Mouse (Mus musculus) embryonic facial prominence, embryonic 12.5 days (tissue): ENCODE measurements around the gene Phyhd1. TPM values are rescaled to one million over a fixed set of nuclear protein-coding genes. Genes with fewer than 3 reads are reported as not detected.

Source experiments
- ATAC-seq: fragments of 200-750 bp; cut with Nextera tagmentation; 2 replicates; pipeline ENCODE4 v1.8.0; 2017; ENCODE audit not compliant: insufficient number of reproducible peaks, insufficient read depth, low FRiP score, low TSS enrichment
- H3K27ac ChIP-seq: fragments of 300-500 bp; sonication (generic); 2 replicates; pipeline ENCODE4 v1.5.1; 2016; ENCODE audit warnings: mild to moderate bottlenecking
- H3K27me3 ChIP-seq: fragments of 300-500 bp; sonication (generic); 2 replicates; pipeline ENCODE4 v1.6.1; 2016; ENCODE audit warnings: mild to moderate bottlenecking, moderate library complexity
- H3K36me3 ChIP-seq: fragments of 300-500 bp; sonication (generic); 2 replicates; pipeline ENCODE4 v1.6.1; 2016; ENCODE audit warnings: mild to moderate bottlenecking
- H3K4me1 ChIP-seq: fragments of 300-500 bp; sonication (generic); 2 replicates; pipeline ENCODE4 v1.6.1; 2016
- H3K4me2 ChIP-seq: fragments of 300-500 bp; sonication (generic); replicated peaks from 2 replicates; pipeline ENCODE4 v1.6.1; 2016; ENCODE audit warnings: mild to moderate bottlenecking, moderate library complexity
- H3K4me3 ChIP-seq: fragments of 300-500 bp; sonication (generic); 2 replicates; pipeline ENCODE4 v1.5.1; 2016; ENCODE audit warnings: mild to moderate bottlenecking
- H3K9ac ChIP-seq: fragments of 300-500 bp; sonication (generic); 2 replicates; pipeline ENCODE4 v1.6.1; 2016; ENCODE audit warnings: mild to moderate bottlenecking, moderate library complexity
- H3K9me3 ChIP-seq: fragments of 300-500 bp; sonication (generic); 2 replicates; pipeline ENCODE4 v1.6.1; 2016; ENCODE audit warnings: mild to moderate bottlenecking, moderate library complexity
- WGBS: fragments of 180-500 bp; shearing (Covaris S2); methylation state at CpG from one replicate; pipeline ENCODE4 v1.1.7; 2016; 5-methylcytosine and 5-hydroxymethylcytosine counted together
- polyA plus RNA-seq: library from polyadenylated mRNA; unstranded; fragments of >200 nt; fragmentation: Nextera tagmentation; extraction: Ambion mirVana; gene quantifications from 2 replicates; pipeline ENCODE4 v1.2.1, GENCODE M21; 2016

Phyhd1 gene
- polyA plus RNA-seq, 1 experiment from 2014 or later, result 3.5 TPM

DNA sequence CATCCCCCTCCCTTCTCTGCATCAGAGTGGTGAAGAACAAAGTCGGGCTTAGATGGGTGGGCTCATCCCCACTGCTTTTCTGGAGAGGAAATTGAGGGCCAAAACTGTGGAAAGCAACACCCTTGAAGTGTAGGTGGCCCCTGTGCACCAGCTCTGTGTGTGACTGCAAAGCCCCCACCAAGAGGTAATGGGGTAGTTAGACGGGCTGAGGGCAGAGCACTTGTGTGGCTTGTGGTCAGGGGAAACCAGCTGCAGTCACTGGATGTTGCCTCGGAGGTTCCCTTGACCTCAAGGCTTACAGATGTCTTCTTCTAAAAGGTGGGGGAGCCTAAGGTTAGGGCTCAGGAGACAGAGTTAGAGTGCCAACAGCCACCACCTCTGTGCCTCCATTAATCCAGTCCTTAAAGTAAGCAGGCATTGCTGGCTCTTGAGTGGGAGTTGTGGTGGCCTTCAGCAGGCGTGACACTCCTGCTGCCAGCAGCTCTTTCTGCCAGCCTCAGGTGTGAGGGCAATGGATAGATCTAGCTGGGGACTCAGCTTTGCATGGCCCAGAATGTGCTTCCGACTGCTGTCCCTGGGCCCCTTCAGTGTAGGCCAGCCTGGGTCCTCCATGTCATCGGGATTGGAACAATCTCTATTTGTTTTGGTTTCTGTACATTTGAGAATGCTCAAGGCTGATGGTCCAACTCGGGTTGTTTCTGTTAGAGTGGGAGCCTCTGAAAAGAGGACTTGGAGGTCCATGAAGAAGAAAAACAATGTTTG is 8.1 kb upstream of the Phyhd1 start:
- Histone ChIP-seq H3K4me3 (no peak overlapping the region), H3K4me2 (no peak overlapping the region), H3K9me3 (no peaks in the 10 kb centered on the region), H3K27me3 (no peaks in the 10 kb centered on the region), H3K4me1 (no peaks in the 10 kb centered on the region), H3K9ac (no peak overlapping the region), H3K36me3 (peaks cover 80% of the 10 kb centered on the region), H3K27ac (no peak overlapping the region)
- no peak for ATAC-seq
- 85% methylated on average over 7 of the region's 7 CpGs for WGBS

DNA sequence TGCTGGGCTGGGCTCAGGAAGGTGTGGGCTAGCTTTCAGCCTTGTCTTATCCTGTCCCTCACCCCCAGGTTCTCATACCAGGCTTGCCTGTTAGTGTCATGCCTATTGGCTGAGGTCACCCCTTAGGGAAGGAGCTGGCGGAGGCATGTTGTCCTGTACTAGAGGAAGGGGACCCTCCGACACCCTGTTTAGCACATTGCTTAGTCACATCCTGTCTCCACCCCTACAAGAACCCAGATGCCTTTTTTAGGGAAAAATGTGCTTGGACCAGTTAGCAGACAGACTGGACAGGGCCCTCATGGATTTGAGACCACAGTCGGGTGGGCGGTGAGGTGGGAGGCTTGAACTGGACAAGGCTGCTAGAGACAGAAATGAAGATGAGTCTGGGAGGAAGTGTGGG is 7.4 kb upstream of the Phyhd1 start:
- H3K4me1 ChIP-seq, result no peaks in the 10 kb centered on the region
- H3K9me3 ChIP-seq, result no peaks in the 10 kb centered on the region
- WGBS, result 81% methylated on average over 4 of the region's 4 CpGs
- ATAC-seq, result no peak
- H3K27me3 ChIP-seq, result no peaks in the 10 kb centered on the region
- H3K9ac ChIP-seq, result no peak overlapping the region
- peaks cover 87% of the 10 kb centered on the region for H3K36me3 ChIP-seq
- H3K4me2 ChIP-seq, result no peak overlapping the region
- H3K4me3 ChIP-seq, result no peak overlapping the region
- H3K27ac ChIP-seq, result no peak overlapping the region

DNA sequence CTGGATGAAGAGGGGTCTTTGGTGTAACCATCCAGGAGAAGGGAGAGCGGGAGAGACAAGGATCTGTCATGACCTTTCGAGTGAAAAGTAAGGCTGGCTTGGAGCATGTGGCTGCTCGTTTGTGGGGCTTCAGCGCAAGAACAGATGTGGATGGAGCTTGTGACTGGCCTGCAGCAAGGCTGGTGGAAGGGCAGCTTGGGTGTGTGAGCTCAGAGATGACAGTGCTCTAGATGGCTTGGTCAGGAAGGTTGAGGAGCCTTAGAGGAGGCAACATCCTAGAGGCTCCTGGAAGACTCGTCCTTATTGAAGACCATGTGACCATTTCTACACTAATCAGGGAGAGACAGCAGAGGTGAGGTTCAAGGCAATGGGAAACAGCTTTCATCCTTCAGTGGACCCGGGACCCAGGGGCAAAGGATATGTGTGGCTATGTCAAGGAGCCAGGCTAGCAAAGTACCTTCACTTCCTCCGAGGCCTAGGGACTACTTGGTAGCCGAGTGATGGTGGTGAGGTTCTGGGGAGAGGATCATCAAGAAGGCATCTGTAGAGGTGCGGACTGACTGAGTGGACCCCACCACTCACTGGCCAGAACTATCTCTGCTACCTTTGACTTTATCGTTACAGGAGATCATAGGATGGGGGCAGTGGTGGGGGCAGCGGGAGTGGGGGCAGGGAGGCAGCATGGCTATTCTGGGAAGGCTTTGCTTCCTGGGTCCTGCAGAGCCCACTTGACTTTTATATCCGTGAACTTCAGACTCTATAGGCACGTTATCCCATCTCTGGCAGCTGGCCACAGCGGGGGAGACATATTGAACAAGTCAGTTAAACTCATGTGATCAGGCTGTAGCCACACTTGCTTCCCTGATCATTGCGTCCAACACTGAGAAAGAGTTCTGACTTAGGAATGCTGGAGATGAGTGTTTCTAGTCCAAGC is 6.6 kb upstream of the Phyhd1 start:
- no peak overlapping the region for H3K4me3 ChIP-seq
- H3K9ac ChIP-seq, result no peak overlapping the region
- peaks cover 91% of the 10 kb centered on the region for H3K36me3 ChIP-seq
- H3K4me2 ChIP-seq, result no peak overlapping the region
- no peaks in the 10 kb centered on the region for H3K27me3 ChIP-seq
- peaks cover 6% of the 10 kb centered on the region; the same call in 1 of the 2 replicates for H3K4me1 ChIP-seq
- no peak overlapping the region for H3K27ac ChIP-seq
- no peak for ATAC-seq
- 92% methylated on average over 15 of the region's 15 CpGs for WGBS
- H3K9me3 ChIP-seq, result no peaks in the 10 kb centered on the region

DNA sequence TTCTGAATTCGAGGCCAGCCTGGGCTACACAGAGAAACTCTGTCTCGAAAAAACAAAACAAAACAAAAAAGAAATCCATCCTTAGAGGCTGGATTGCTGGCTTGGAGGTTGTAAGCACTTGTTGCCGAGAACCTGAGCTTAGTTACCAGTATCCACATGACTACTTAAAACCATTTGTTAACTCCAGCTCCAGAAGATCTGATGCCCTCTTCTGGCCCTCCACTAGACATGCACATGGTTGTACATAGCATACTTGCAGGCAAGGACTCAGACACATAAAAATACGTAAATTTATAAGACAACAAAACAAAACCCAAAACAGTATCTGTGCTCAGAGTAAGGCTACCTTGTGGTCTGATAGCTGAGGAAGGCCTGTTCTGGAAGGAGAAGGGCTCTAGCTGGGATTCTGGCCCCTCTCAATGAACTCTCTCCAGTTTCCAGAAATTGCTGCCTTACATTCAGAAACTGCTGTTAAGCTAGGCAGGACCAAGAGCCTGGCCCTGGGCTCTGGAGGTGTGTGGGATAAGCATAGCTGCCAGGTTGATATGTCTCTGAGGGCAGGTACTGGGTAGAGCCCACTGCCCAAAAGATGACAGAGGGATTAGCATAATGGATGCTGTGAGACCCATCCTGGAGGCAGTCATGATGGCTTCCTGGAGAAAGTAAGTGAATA is 4.8 kb upstream of the Phyhd1 start:
- Histone ChIP-seq H3K9ac (no peak overlapping the region), H3K36me3 (peaks cover 82% of the 10 kb centered on the region), H3K27ac (no peak overlapping the region), H3K27me3 (no peaks in the 10 kb centered on the region), H3K4me3 (no peak overlapping the region), H3K4me1 (peaks cover 24% of the 10 kb centered on the region), H3K4me2 (no peak overlapping the region), H3K9me3 (no peaks in the 10 kb centered on the region)
- 83% methylated on average over 4 of the region's 4 CpGs for WGBS
- ATAC-seq, result no peak

DNA sequence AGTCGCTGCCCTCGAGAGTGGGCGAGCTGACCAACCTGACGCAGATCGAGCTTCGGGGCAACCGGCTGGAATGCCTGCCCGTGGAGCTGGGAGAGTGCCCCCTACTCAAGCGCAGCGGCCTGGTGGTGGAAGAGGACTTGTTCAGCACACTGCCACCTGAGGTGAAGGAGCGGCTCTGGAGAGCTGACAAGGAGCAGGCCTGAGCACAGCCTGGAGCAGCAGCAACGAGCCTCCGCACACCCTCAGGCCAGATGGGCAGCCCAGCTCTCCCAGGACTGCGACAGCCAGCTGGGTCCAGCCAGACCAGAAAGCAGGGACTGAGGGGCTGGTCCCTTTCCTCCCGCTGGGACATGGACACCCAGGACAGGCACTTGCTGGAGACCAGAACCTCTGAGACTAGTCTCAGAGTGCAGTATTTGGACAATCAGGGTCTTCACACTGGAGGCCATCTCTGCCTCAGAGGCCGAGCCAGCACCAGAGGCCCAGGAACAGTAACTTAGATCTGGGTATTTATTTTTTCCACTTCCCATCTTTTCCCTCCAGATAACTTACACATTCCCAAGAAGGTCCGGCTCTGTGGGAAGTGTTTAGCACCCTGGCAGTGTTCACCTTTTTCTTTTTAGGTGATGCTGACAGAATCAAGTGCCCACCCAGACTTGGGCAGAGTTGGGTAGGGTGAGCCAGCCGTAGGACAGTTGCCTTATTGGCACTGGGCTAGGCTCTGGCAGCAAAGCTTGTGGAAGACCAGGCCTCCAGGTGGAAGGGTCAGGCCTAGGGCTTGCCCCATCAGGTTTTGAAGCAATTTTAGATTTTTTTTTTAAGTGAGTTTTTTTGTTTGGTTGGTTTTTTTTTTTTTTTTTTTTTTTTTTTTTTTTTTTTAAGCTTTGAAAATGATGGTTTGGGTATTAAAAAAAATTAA is 3.8 kb upstream of the Phyhd1 start:
- no peak overlapping the region for H3K27ac ChIP-seq
- WGBS, result 89% methylated on average over 18 of the region's 18 CpGs
- H3K27me3 ChIP-seq, result no peaks in the 10 kb centered on the region
- H3K9ac ChIP-seq, result no peak overlapping the region
- H3K36me3 ChIP-seq, result peaks cover 74% of the 10 kb centered on the region
- no peak overlapping the region for H3K4me3 ChIP-seq
- H3K4me1 ChIP-seq, result peaks cover 31% of the 10 kb centered on the region
- no peak for ATAC-seq
- H3K4me2 ChIP-seq, result no peak overlapping the region
- H3K9me3 ChIP-seq, result no peaks in the 10 kb centered on the region

DNA sequence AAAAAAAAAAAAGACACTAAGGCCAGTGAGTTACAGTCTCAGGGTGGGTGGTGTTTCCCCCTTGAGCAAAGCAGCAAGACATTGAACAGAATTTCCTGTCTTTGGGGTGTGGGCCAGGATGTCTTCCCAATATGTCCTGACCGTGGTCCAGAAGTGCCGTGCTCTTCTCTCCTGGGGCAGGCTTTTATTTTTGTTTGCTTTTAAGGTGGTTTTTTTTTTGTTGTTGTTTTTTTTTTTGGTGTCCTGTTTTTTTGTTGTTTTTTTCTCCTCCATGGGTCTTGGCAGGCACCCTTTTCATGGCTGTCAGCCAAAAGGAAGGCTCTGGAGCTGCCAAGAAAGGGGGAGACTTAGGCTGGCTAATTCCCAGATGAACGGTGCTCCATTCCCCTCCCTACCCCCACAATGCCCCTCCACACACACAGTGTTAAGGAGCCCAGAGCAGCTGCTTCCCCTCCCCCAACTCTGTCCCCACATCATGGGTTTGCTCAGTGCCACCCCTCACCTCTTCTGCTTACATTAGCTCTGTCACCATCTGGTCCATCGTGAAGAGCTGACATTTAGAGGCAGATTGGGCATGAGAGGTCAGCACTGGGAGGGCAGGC is 3.1 kb upstream of the Phyhd1 start:
- no peak for ATAC-seq
- Histone ChIP-seq H3K27ac (no peak overlapping the region), H3K36me3 (peaks cover 71% of the 10 kb centered on the region), H3K4me3 (no peak overlapping the region), H3K9ac (peak overlapping the region; percentile 10; the same call in 1 of the 2 replicates), H3K4me2 (no peak overlapping the region), H3K4me1 (peaks cover 31% of the 10 kb centered on the region), H3K27me3 (no peaks in the 10 kb centered on the region), H3K9me3 (no peaks in the 10 kb centered on the region)
- 79% methylated on average over 4 of the region's 4 CpGs for WGBS

DNA sequence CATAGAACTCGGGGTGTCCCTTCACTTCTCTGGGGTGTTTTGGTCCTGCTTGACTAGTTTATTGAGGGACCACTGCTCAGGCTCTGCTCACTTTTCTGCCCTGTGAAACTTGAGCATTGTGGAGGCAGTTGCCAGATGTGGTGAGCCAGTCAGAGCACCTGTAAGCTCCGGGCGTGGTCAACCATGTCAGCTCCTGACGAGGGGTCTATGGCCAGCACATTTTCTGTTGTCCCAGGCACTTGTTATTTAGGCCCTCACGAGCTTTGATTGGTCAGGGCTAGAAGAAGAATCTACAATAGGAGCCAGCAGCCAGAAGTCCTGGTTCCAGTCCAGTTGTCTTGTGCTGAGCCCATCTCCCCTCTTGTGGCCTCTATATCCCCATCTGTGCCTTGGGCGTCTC is 2.2 kb upstream of the Phyhd1 start:
- Histone ChIP-seq H3K9me3 (no peaks in the 10 kb centered on the region), H3K36me3 (peaks cover 62% of the 10 kb centered on the region), H3K27ac (no peak overlapping the region), H3K27me3 (no peaks in the 10 kb centered on the region), H3K9ac (no peak overlapping the region), H3K4me3 (no peak overlapping the region), H3K4me1 (peaks cover 31% of the 10 kb centered on the region), H3K4me2 (no peak overlapping the region)
- 91% methylated on average over 6 of the region's 6 CpGs for WGBS
- no peak for ATAC-seq

DNA sequence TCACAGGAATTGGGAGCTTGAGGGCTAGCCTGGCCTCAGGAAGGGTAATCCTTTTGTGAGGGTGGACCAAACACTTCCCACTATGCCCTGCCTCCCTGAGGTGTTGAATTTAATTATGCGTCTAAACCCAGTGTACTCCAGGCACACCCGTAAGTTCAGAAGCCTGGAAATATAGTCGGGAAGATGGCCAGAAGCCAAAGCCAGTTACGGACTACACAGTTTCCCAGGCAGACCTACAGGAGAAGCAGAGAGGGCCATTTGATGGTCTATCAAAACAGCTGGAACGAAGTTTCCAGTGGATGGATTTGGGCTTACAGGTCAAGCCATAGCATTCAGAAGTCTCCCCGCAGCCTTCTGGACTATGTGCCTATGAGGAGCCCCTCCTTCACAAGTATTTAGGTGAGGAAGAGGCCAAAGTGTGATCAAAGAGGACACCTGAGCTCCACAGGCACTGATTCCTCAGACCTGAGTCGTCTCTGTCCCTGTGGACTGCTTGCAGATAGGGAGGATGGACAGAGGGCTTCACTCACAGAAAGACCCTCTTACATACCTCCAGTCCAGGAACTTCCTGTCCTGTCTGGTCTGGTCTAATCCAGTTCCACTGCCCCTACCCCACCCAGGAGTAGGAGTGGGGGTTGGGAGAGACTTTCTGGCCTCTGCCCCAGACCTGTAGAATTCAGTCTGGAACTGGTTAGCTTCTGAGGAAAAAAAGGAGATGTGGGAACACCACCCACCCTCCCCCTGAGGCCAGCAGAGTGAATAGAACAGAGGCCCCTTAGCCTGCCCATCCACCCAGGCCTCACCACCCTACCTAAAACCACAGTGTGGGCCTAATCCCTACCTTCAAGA is 1.1 kb upstream of the Phyhd1 start:
- Histone ChIP-seq H3K9me3 (no peaks in the 10 kb centered on the region), H3K4me2 (no peak overlapping the region), H3K9ac (no peak overlapping the region), H3K27ac (peak overlapping the region; percentile 89), H3K27me3 (no peaks in the 10 kb centered on the region), H3K4me3 (no peak overlapping the region), H3K4me1 (peaks cover 31% of the 10 kb centered on the region), H3K36me3 (peaks cover 52% of the 10 kb centered on the region)
- 58% methylated on average over 7 of the region's 7 CpGs for WGBS
- ATAC-seq, result no peak

DNA sequence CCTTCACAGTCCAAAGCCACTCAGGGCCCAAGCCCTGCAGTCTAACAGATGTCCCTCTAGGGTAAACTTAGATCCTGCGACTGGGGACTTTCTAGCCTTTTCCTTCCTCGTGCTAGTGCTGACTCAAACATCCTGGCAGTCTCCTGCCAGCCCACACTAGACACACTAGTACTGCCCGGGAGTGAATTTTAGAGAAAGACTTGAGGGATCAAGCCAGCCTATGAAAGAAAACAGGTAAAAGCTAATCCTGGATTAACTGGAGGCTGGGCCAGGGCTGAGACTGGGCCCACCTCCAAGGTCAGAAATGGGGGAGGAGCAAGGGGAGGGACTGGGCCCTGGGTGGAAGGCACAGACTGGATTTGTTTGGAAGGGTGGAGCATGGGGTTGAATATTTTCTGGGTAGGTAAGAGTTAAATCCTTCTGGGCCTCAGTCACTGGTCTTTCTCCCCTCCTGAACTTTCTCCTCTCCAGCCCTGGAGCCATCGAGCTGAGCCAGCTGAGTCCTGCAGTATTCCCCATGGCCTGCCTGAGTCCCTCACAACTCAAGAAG is 464 bp downstream of the Phyhd1 start:
- Histone ChIP-seq H3K36me3 (peaks cover 43% of the 10 kb centered on the region), H3K9me3 (no peaks in the 10 kb centered on the region), H3K27me3 (no peaks in the 10 kb centered on the region), H3K4me3 (no peak overlapping the region), H3K9ac (0 out of 2 replicates have a peak overlapping the region, but pooled peaks have one; percentile 15), H3K4me2 (peak overlapping the region; percentile 20), H3K4me1 (peaks cover 31% of the 10 kb centered on the region), H3K27ac (peak overlapping the region; percentile 89)
- 16% methylated on average over 4 of the region's 4 CpGs for WGBS
- peak; percentile 41; the same call in 1 of the 2 replicates for ATAC-seq

DNA sequence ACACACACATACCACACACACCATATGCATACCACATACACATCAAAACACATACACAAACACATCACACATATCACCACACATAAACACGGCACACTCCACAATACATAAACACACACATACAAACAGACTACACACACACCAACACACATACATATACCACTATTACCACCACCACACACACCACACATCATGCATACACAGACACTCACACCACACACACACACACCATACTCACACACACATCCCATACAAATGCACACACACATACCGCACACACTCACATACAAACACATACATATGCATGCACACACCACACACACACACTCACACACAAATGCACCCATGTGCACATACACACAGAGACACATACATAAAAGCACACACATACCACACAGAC is 1.5 kb downstream of the Phyhd1 start:
- H3K9ac ChIP-seq, result no peak overlapping the region; the same call in 1 of the 2 replicates
- H3K4me2 ChIP-seq, result no peak overlapping the region
- peaks cover 33% of the 10 kb centered on the region for H3K36me3 ChIP-seq
- ATAC-seq, result no peak
- no peak overlapping the region for H3K27ac ChIP-seq
- 88% methylated on average over 2 of the region's 2 CpGs for WGBS
- H3K27me3 ChIP-seq, result no peaks in the 10 kb centered on the region
- H3K4me1 ChIP-seq, result peaks cover 31% of the 10 kb centered on the region
- no peaks in the 10 kb centered on the region for H3K9me3 ChIP-seq
- no peak overlapping the region for H3K4me3 ChIP-seq
